Mouse (Mus musculus) G1E (cell line): Measurements from ENCODE around the gene Ap1s1.

Experiments used
- CTCF ChIP-seq: IDR thresholded peaks from 2 replicates; pipeline ENCODE4 v1.5.1; 2012; ENCODE audit warnings: low read depth, low read length, inconsistent platforms, mixed read lengths
- GATA1 ChIP-seq: IDR thresholded peaks from 2 replicates; pipeline ENCODE4 v1.6.1; 2012; ENCODE audit warnings: borderline replicate concordance, low read length, inconsistent platforms, mixed read lengths

DNA sequence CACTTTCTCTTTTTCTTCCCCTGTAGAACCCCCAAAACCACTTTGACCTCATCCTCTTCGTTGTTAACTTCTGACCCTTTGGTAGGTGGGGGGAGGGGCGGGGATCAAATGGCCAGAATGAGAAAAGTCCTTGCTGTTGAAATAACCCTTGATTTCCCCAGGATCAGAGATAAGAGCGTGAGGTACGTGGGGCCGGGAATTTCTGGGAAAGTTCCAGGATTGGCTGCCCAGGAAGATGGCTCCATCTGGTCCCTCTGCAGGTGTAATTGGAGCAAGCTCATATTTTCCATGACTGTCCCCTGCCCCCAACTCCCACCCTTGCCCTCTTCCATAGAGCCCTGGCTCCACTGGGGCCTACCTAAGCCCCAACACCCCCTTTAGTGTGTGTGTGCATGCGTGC, 29.8 kb upstream of the Ap1s1 start:
- TF ChIP-seq CTCF, result no peak
- no peak for TF ChIP-seq GATA1
